Comparison of ENCODE assay signal across 21 mouse cellular contexts in genomic region chr10:5336394-5336793, GRCm38 (mm10).
DNase-seq lines count a peak whose midpoint lies in the region; ATAC-seq and TF ChIP-seq lines count a peak whose summit lies in the region.
"Had no signal": no experiment of that assay in that cellular context is flagged by ENCODE, and none has a peak within 500 bp of the region (broad histone marks: within the 10 kb centered on the region; RNA-seq: fewer than 3 reads in every experiment).

No protein-coding gene starts in this region.

- no peaks in the 10 kb centered on the region for H3K9me3 ChIP-seq in heart, postnatal 0 days (replicated peaks; ENCODE audit: control insufficient read depth, low read length)
- H3K9me3 ChIP-seq in liver, embryonic 14.5 days (ENCODE audit: control insufficient read depth, low read length): no peaks in the 10 kb centered on the region
- H3K9me3 ChIP-seq in E14TG2a.4 (ENCODE audit: low read length): no peaks in the 10 kb centered on the region
- H3K9me3 ChIP-seq in midbrain, embryonic 14.5 days (ENCODE audit: control insufficient read depth, low read length): no peaks in the 10 kb centered on the region
- H3K9me3 ChIP-seq: forebrain, embryonic 10.5 days; heart, embryonic 13.5 days; kidney, embryonic 15.5 days; megakaryocyte, embryonic 14.5 days; neural tube, embryonic 12.5 days had no signal

- no peak overlapping the region for H3K4me2 ChIP-seq in heart, postnatal 0 days (ENCODE audit: low read depth, low read length)
- no peak overlapping the region for H3K4me2 ChIP-seq in liver, embryonic 14.5 days (ENCODE audit: low read depth)
- no peak overlapping the region for H3K4me2 ChIP-seq in midbrain, embryonic 14.5 days (ENCODE audit: low read length)
- H3K4me2 ChIP-seq: heart, embryonic 13.5 days; kidney, embryonic 15.5 days; neural tube, embryonic 12.5 days had no signal

- H3K27me3 ChIP-seq in heart, postnatal 0 days (ENCODE audit: control insufficient read depth, insufficient read depth, low read length): no peaks in the 10 kb centered on the region
- H3K27me3 ChIP-seq in liver, embryonic 14.5 days (ENCODE audit: control insufficient read depth, insufficient read depth, low read length): no peaks in the 10 kb centered on the region
- no peaks in the 10 kb centered on the region for H3K27me3 ChIP-seq in E14TG2a.4 (ENCODE audit: insufficient read depth, low read length)
- H3K27me3 ChIP-seq in midbrain, embryonic 14.5 days (ENCODE audit: control insufficient read depth, insufficient read depth, low read length): no peaks in the 10 kb centered on the region
- H3K27me3 ChIP-seq: heart, embryonic 13.5 days; kidney, embryonic 15.5 days; megakaryocyte, embryonic 14.5 days; neural tube, embryonic 12.5 days had no signal

- no peaks in the 10 kb centered on the region for H3K4me1 ChIP-seq in heart, postnatal 0 days (ENCODE audit: control insufficient read depth, insufficient read depth)
- H3K4me1 ChIP-seq in liver, embryonic 14.5 days (replicated peaks; ENCODE audit: control insufficient read depth in 2 of 2, insufficient read depth in 2 of 2, low read length in 1 of 2): no peaks in the 10 kb centered on the region
- H3K4me1 ChIP-seq in E14TG2a.4 (replicated peaks; ENCODE audit: low read depth, low read length): no peaks in the 10 kb centered on the region
- no peaks in the 10 kb centered on the region for H3K4me1 ChIP-seq in midbrain, embryonic 14.5 days (ENCODE audit: control insufficient read depth, insufficient read depth, low read length)
- H3K4me1 ChIP-seq: forebrain, embryonic 10.5 days; heart, embryonic 13.5 days; kidney, embryonic 15.5 days; megakaryocyte, embryonic 14.5 days; neural tube, embryonic 12.5 days had no signal

- TF ChIP-seq CTCF in heart, postnatal 0 days (IDR thresholded peaks at IDR 0.05; ENCODE audit: low read depth): peak; percentile 26; the same call in 1 of the 2 replicates
- TF ChIP-seq CTCF in liver, embryonic 14.5 days (IDR thresholded peaks at IDR 0.05; ENCODE audit: low read depth): peak; percentile 49; the same call in 1 of the 2 replicates
- 0 out of 2 replicates have a peak, but pooled peaks have one; percentile 25 for TF ChIP-seq CTCF in E14TG2a.4 (conservative IDR thresholded peaks at IDR 0.05; ENCODE audit: low read length)

- TF ChIP-seq EP300 in heart, postnatal 0 days (IDR thresholded peaks at IDR 0.05; ENCODE audit: low read depth): no peak
- no peak for TF ChIP-seq EP300 in liver, embryonic 14.5 days (IDR thresholded peaks at IDR 0.05; ENCODE audit: low read depth)

- intact Hi-C loops in heart, postnatal 10 days (cut with DNase I): no loop called here

- no peak for ATAC-seq in heart, postnatal 0 days (ENCODE audit: insufficient read depth, low read depth)
- no peak for ATAC-seq in liver, embryonic 14.5 days (ENCODE audit: insufficient read depth)
- ATAC-seq in midbrain, embryonic 14.5 days (ENCODE audit: low FRiP score, low TSS enrichment): no peak
- ATAC-seq: forebrain, postnatal 0 days; inflammation-experienced regulatory T-cells, adult 6 months had no signal

- no peak overlapping the region for H3K27ac ChIP-seq in heart, postnatal 0 days (ENCODE audit: low read depth)
- no peak overlapping the region for H3K27ac ChIP-seq in liver, embryonic 14.5 days
- H3K27ac ChIP-seq in midbrain, embryonic 14.5 days (replicated peaks; ENCODE audit: low read depth, low read length): no peak overlapping the region
- H3K27ac ChIP-seq: forebrain, embryonic 10.5 days; heart, embryonic 13.5 days; kidney, embryonic 15.5 days; neural tube, embryonic 12.5 days had no signal

- no peak for DNase-seq in heart, postnatal 0 days (ENCODE audit: low spot score)
- no peak for DNase-seq in heart, postnatal 10 days
- DNase-seq in liver, embryonic 14.5 days (ENCODE audit: low read depth in 3 of 3, low spot score in 3 of 3): no peak
- no peak for DNase-seq in liver
- DNase-seq in induced T-regulatory cell, adult 2 months (ENCODE audit: low read depth): peak; percentile 10
- no peak for DNase-seq in cerebellum, postnatal 10 days
- no peak for DNase-seq in midbrain, embryonic 14.5 days
- DNase-seq: adrenal gland, postnatal 36 days; B cell, adult 2 months; cerebellum, adult 11-12 months; cerebellum, postnatal 25 days; forebrain, postnatal 0 days; right cerebral cortex, adult 18-20 months; thymus, postnatal 36 days had no signal

- H3K36me3 ChIP-seq in heart, postnatal 0 days (replicated peaks; ENCODE audit: control insufficient read depth, insufficient read depth, low read length): no peaks in the 10 kb centered on the region
- H3K36me3 ChIP-seq in liver, embryonic 14.5 days (replicated peaks; ENCODE audit: control insufficient read depth, insufficient read depth, low read depth): no peaks in the 10 kb centered on the region
- no peaks in the 10 kb centered on the region for H3K36me3 ChIP-seq in E14TG2a.4 (ENCODE audit: insufficient read depth, low read length)
- no peaks in the 10 kb centered on the region for H3K36me3 ChIP-seq in midbrain, embryonic 14.5 days (ENCODE audit: control insufficient read depth, insufficient read depth, low read length)
- H3K36me3 ChIP-seq: forebrain, embryonic 10.5 days; heart, embryonic 13.5 days; kidney, embryonic 15.5 days; neural tube, embryonic 12.5 days had no signal

- H3K4me3 ChIP-seq in heart, postnatal 0 days (ENCODE audit: low read depth, low read length): no peak overlapping the region
- H3K4me3 ChIP-seq in liver, embryonic 14.5 days (ENCODE audit: insufficient read depth in 1 of 2, low read depth in 2 of 2, low read length in 2 of 2): no peak overlapping the region
- H3K4me3 ChIP-seq in E14TG2a.4 (replicated peaks; ENCODE audit: low read length): no peak overlapping the region
- no peak overlapping the region for H3K4me3 ChIP-seq in midbrain, embryonic 14.5 days (replicated peaks; ENCODE audit: low read depth, low read length)
- H3K4me3 ChIP-seq: forebrain, embryonic 10.5 days; heart, embryonic 13.5 days; kidney, embryonic 15.5 days; megakaryocyte, embryonic 14.5 days; neural tube, embryonic 12.5 days had no signal

- no peak overlapping the region for H3K9ac ChIP-seq in heart, postnatal 0 days (replicated peaks; ENCODE audit: low read depth, low read length)
- H3K9ac ChIP-seq in liver, embryonic 14.5 days (replicated peaks): no peak overlapping the region
- H3K9ac ChIP-seq in midbrain, embryonic 14.5 days (replicated peaks; ENCODE audit: low read length): no peak overlapping the region
- H3K9ac ChIP-seq: forebrain, postnatal 0 days; heart, embryonic 13.5 days; kidney, embryonic 15.5 days; neural tube, embryonic 12.5 days had no signal
